Mouse (Mus musculus) right cerebral cortex, adult 2 months (tissue): ENCODE measurements around the gene Gm1043.

Experiments used
- DNase-seq, 2 experiments: peaks; one replicate each; pipeline ENCODE4 v3.0.0; 2021 to 2022; ENCODE audit warnings: low spot score in 2 of 2

Gene Gm1043

GRCm38 (mm10) chr5:37066703-37067568, 18.2 kb upstream of the Gm1043 start:
- DNase-seq, result no peak

- no peak for DNase-seq
Measured at GRCm38 (mm10) chr5:37073660-37074059, 11.5 kb upstream of the Gm1043 start.

- peak; percentile 71 to 74 for DNase-seq
Measured at GRCm38 (mm10) chr5:37076692-37077329, 8.4 kb upstream of the Gm1043 start.

DNA sequence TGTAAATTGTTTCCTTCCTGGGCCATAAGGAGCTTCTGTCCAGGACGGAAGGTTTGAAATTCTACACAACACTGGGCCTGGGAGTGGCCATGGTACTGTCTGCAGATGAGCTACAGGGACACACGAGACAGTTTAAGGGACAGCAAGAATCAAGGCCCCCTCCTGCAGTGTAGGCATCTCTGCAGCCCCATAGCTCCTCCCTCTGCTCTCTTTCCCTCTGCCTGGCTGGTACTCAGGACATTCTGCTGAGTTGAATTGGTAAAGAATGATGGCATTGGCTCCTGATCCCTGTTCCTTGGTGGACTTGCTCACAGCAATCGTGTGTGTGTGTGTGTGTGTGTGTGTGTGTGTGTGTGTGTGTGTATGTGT, 7.9 kb upstream of the Gm1043 start:
- DNase-seq, result no peak

DNA sequence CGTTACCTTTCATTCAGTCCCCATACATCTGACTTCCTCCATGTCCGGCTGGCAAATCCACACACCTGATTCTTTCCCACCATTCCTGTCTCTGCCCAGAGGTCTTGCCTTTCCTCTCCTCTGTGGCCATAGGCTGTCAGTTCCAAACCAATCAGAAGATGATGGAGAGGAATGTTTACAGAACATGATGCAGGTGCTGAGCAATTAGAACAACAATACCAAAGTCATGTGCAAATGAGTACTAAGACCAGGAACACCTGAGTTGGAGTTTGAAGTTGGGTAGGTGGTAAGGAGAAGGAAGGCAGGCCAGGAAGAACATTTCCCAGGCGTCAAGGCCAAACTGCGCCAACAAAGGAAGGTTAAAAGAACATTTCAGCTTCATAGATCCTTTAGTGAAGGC, 5.7 kb upstream of the Gm1043 start:
- no peak for DNase-seq

- no peak for DNase-seq
Measured at GRCm38 (mm10) chr5:37080601-37081000, 4.6 kb upstream of the Gm1043 start.

DNA sequence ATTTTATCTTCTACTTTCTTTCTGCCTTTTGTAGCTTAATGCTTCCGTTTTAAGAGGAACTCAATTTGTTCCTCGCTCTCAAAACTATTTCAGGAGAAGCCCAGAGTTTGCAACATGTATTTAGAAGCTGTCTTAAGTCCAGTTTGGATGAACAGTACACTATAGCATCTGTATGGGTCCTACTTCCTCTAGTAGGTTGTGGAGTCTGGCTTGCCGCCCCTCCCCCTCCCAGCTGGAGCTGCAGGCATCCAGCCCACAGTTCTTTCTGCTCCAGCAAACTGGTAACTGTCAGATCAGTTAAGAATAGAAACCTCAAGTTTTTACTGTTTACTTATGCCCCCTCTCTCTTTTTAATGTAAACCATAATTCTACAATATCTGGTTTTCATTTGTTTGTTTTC, 2.8 kb upstream of the Gm1043 start:
- DNase-seq, result peak; percentile 80 to 87

GRCm38 (mm10) chr5:37083209-37083770, 1.9 kb upstream of the Gm1043 start:
- DNase-seq, result no peak

GRCm38 (mm10) chr5:37083850-37084249, 1.3 kb upstream of the Gm1043 start:
- no peak for DNase-seq

- no peak for DNase-seq
Measured at GRCm38 (mm10) chr5:37085918-37086317, 748 bp downstream of the Gm1043 start.

DNA sequence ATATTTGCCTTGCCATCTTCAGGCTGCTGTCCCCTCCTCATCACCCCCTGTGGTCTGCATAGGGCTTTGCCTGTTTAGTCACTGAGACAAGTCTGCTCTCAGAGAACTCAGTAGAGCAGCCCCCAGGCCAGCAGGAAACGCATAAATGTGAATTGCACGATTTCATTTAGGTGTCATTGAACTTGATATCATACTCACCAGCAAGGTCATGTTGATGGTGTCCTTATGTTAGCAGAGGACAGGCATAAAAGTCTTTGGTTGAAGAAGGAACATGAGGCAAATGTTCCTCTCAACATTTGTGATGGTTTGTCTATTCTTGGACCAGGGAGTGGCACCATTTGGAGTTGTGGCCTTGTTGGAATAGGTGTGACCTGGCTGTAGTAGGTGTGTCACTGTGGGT, 2.6 kb downstream of the Gm1043 start:
- no peak for DNase-seq

DNA sequence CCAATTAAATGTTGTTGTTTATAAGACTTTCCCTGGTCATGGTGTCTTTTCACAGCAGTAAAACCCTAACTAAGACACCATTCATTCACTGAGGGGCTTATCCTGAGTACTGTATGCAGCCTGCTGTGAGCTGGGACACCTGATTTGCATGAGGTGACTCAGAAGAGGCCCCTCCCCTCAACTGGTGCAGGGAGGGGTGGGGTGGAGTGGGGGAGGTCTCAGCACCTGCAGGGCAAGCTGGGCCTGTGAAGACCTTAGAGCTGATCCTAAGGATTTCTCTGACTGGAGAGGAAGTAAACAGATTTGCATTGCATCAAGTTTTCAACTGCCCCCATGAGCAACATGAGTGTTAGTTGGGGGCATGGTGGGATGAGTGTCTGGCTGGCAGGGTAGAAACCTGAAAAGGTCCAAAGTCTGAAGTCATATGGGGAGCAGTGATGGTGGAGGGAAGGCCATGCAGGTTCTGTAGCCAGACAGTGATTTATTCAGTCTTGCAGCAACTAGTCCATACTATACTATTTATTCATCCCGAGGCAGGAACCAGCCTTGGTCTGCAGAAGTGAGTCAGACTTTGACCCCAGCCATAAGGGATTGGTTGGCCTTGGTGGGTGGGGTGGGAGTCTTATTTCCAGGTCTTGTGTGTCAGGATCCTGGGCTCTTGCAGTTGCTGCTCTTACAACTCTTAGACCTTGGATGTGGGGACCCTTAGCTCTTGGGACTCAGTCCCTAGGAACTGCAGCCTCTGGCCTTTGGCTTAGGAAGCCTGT, 3.4 kb downstream of the Gm1043 start:
- DNase-seq, result no peak

DNA sequence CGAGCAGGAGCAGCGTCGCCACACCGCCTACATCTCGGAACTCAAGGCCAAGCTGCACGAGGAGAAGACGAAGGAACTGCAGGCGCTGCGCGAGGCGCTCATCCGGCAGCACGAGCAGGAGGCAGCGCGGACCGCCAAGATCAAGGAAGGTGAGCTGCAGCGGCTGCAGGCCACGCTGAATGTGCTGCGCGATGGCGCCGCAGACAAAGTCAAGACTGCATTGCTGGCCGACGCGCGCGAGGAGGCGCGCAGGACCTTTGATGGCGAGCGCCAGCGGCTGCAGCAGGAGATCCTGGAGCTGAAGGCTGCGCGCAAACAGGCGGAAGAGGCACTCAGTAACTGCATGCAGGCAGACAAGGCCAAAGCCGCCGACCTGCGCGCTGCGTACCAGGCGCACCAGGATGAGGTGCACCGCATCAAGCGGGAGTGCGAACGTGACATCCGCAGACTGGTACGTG, 6.0 kb downstream of the Gm1043 start:
- DNase-seq, result no peak

GRCm38 (mm10) chr5:37094941-37095340, 9.8 kb downstream of the Gm1043 start:
- no peak for DNase-seq

DNA sequence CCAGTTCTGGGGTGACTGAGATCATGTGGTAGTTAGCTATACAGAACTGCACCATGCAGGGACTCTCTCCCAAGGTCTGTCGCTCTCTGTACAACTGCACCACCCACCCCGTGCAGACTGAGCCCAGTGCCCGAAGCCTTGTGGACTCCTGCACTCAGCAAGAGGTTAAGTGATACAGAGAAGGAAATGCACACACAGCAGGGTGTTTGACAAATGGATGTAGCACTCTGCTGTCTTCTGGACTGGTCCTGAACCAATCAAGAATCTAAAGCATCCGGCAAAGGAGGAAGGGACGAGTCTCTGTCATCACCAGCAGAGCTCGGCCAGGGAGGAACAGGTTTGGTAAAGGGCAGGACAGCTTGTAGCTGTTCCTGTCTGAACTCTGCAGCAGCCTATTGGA, 12.4 kb downstream of the Gm1043 start:
- DNase-seq, result no peak

DNA sequence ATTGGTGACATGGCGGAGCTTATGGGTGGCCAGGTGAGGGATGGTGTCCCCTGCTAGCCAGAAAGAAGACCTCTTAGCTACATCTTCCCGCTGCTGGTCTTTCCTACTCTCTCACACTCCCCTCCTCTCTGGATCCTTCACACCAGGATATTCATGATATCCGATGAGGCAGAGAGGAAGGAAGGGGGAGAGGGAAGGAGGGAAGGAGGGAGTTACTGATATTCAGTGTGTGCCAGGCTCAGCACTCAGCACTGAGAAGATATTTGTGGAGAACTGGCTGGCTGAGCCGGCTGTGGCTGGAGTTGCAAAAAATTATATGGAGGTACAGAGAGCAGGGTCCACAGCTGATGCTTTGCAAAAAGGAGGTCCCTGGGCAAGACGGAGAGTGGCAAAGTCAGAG, 15.6 kb downstream of the Gm1043 start:
- no peak for DNase-seq

DNA sequence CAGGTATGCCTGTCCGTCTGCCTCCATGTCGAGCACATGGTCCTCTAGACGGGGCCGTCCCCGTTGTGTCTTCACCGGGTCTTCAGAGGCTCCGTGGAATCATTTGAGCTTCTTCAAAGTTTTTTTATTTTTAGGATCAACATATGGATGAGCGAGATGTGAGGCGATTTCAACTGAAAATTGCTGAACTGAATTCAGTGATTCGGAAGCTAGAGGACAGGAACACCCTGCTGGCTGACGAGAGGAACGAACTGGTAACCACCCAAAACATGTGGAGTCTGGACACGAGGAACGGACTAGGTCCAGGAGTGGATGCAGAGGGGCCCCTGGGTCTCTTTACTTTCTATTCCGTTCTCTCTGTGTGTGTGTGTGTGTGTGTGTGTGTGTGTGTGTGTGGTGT, 16.5 kb downstream of the Gm1043 start:
- peak in 1 of 2 experiments; percentile 35 for DNase-seq

GRCm38 (mm10) chr5:37102056-37102455, 16.9 kb downstream of the Gm1043 start:
- no peak for DNase-seq

DNA sequence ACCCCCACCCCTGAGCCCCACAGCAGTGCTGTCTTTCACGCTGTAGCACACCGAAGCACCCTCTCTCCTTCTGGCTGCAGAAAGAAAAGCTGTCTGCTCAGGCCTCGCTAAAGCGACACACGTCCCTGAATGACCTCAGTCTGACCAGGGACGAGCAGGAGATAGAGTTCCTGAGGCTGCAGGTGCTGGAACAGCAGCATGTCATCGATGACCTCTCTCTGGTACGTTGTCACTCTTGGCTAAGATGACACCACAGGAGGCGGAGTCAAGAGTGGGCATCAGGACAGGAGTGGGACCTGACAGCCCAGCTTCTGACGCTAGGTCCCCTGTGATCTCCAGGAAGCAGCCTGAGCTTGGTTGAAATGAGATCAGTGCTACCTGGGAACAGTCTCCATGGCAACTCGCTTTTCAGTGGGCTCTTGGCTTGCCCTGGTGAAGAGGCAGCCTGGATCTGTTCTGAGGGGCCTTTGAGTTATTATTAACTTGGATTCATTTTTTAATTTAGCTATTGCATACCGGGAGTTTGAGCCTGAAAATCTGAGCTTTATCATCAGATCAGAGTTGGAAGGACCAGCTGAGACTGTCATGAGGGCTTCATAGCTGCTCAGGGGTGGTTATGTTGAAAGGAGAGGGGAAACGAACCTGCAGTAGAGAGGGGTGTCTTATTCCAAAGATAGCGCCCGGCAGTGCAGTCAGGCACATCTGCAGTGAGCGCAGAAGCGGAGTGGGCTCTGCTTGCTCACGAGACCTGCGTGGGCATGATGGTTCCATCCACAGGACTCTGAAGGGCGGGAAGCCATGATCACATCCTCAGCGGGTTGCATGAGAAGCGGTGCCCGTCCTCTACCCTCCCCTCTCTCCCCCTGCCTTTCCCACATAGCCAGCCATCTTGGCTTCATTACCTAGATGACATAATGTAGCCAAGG, 20.6 kb downstream of the Gm1043 start:
- DNase-seq, result peak in 1 of 2 experiments; percentile 49

DNA sequence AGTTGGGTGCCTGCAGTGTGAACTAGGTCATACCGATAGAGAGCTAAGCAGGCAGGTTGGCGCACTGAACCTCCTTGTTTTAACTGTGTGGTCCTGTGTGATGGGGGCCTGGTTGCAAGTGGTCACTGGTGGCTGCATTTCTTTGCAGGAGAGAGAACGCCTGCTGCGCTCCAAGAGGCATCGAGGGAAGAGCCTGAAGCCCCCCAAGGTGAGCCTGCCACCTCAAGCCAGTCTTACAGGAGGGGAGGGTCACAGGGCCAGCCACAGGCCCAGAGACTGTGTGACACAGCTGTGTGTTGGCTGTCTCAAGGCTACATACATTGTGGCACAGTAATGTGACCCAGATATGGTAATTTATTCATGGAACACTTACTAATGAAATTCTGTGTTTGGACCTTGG, 21.9 kb downstream of the Gm1043 start:
- no peak for DNase-seq

DNA sequence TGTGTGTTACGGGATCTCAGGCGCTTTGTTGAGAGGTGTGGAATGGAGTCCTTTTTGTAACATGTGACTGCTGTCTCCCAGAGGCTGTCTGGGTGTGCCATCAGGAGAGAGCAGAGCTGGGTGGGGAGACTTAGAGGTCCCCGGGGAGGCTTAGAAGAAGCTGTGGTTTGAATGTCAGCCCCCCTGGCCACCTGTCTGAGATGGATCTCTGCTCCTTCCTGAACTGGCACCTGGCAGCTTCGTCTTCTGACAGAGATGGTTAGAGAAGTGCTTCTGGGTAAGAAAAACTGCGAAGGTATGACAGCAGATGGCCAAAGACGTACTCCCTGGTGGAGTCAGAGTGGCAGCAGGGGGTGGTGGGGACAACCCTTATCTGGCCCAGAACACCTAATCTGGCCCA, 22.4 kb downstream of the Gm1043 start:
- DNase-seq, result no peak
